Mouse (Mus musculus) hindlimb bud, embryonic 11.5 days (tissue): ENCODE results near the gene Gm5128.
"Not testable (repeated sequence)": the region's sequence is repeated elsewhere in the genome, so short reads cannot be mapped to it uniquely, and the experiment has no call there.

Experiments used
- DNase-seq: peaks from one replicate; pipeline ENCODE4 v3.0.0-alpha.2; 2012; ENCODE audit warnings: low read depth, low spot score; ENCODE audit errors: extremely low spot score

The Gm5128 gene

GRCm38 (mm10) chrX:135372984-135373383, at the start of gene Gm5128:
Gene Gm5128 (plus strand): TSS chrX:135373284.
- DNase-seq: not testable (repeated sequence)

- DNase-seq: not testable (repeated sequence)
Observed at GRCm38 (mm10) chrX:135360685-135361084, 12.4 kb upstream of the Gm5128 start.

GRCm38 (mm10) chrX:135361943-135362342, 11.1 kb upstream of the Gm5128 start:
- DNase-seq: not testable (repeated sequence)

- DNase-seq: not testable (repeated sequence)
Observed at GRCm38 (mm10) chrX:135403578-135403977, 30.5 kb downstream of the Gm5128 start.

- not testable (repeated sequence) for DNase-seq
Observed at GRCm38 (mm10) chrX:135421203-135421602, 48.1 kb downstream of the Gm5128 start.

GRCm38 (mm10) chrX:135421824-135422223, 48.7 kb downstream of the Gm5128 start:
- DNase-seq: not testable (repeated sequence)

GRCm38 (mm10) chrX:135422473-135422872, 49.4 kb downstream of the Gm5128 start:
- DNase-seq: not testable (repeated sequence)
